Mouse (Mus musculus) layer of hippocampus, postnatal 25 days (tissue): Measurements from ENCODE around the gene Ubfd1. TPM values are rescaled to one million over a fixed set of nuclear protein-coding genes. Genes with fewer than 3 reads are reported as not detected.

Experiments
- DNase-seq, 2 experiments: peaks; one replicate each; pipeline ENCODE4 v3.0.0; 2022; ENCODE audit warnings: mixed read lengths in 2 of 2, low spot score in 1 of 2; ENCODE audit errors: extremely low spot score in 1 of 2
- total RNA-seq, 2 experiments: library from RNA; stranded (reverse); gene quantifications; 2 replicates each; pipeline ENCODE4 v1.2.3; 2021

Ubfd1 gene
- total RNA-seq, 2 experiments from 2014 or later: 50.9 to 61.2 TPM

GRCm38 (mm10) chr7:122081071-122081470 lies 14.1 kb downstream of the Ubfd1 start:
- DNase-seq: no peak

- no peak for DNase-seq
These were observed 20.4 kb downstream of the Ubfd1 start for GRCm38 (mm10) chr7:122087195-122087982.

- no peak for DNase-seq
These were observed 27.8 kb downstream of the Ubfd1 start for GRCm38 (mm10) chr7:122094564-122095330.

DNA sequence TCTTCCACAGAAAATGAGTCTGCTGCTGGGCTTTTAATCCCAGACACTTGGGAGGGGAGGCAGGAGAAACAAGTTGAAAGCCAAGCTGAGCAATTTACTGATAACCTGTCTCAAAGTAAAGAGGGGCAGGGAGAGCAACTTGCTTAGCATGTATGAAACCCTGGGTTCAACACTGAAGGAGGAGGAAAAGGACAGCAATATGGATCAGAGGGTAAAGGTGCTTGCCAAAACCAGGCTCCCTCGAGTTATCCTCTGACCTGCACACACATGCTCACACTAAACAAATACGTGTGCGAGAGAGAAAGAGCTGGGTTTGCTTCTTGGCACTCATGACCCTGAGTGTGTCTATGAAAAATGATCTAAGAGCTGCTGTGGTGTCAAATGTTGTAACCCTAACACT lies 31.0 kb downstream of the Ubfd1 start:
- no peak for DNase-seq

GRCm38 (mm10) chr7:122099222-122099621 lies 32.2 kb downstream of the Ubfd1 start:
- DNase-seq: no peak

- peak in 1 of 2 experiments; percentile 27 for DNase-seq
These were observed 34.2 kb downstream of the Ubfd1 start for GRCm38 (mm10) chr7:122101014-122101746.

- peak; percentile 76 to 81 for DNase-seq
These were observed 34.8 kb downstream of the Ubfd1 start, which contains the start of gene Ndufab1 for GRCm38 (mm10) chr7:122101747-122102244. Gene Ndufab1, minus strand, starts transcription at chr7:122101886.

- DNase-seq: no peak
These were observed 41.2 kb downstream of the Ubfd1 start for GRCm38 (mm10) chr7:122108206-122108605.

GRCm38 (mm10) chr7:122123518-122123917 lies 56.5 kb downstream of the Ubfd1 start:
- no peak for DNase-seq

GRCm38 (mm10) chr7:122125636-122126035 lies 58.7 kb downstream of the Ubfd1 start:
- no peak for DNase-seq

GRCm38 (mm10) chr7:122126946-122127345 lies 60.0 kb downstream of the Ubfd1 start:
- DNase-seq: no peak

Other genes with a start within 250 kb of the Ubfd1 start
- not detected for gene Scnn1b, start 202.1 kb upstream of the Ubfd1 start, total RNA-seq
- 10 to 100 TPM; 37.5 to 41.0 TPM for gene Cog7, start 85.5 kb upstream of the Ubfd1 start, total RNA-seq
- 10 to 100 TPM; 26.2 to 30.5 TPM for gene Gga2, start 46.0 kb upstream of the Ubfd1 start, total RNA-seq
- 1 to 10 TPM; 8.6 to 9.5 TPM for gene Ears2, start 88 bp downstream of the Ubfd1 start, total RNA-seq
- 100 to 1,000 TPM; 287 to 320 TPM for gene Ndufab1, start 34.7 kb downstream of the Ubfd1 start, total RNA-seq
- gene Palb2, start 65.8 kb downstream of the Ubfd1 start, total RNA-seq: 1 to 10 TPM; 1.3 to 1.4 TPM
- gene Dctn5, start 65.9 kb downstream of the Ubfd1 start, total RNA-seq: 100 to 1,000 TPM; 100 to 111 TPM
- gene Plk1, start 92.3 kb downstream of the Ubfd1 start, total RNA-seq: 1 to 10 TPM; 1.9 to 2.1 TPM
- under 1 TPM; 0.30 to 0.45 TPM for gene Ern2, start 119.0 kb downstream of the Ubfd1 start, total RNA-seq
- gene Chp2, start 152.3 kb downstream of the Ubfd1 start, total RNA-seq: 1 to 10 TPM; 2.7 to 2.8 TPM
- gene Prkcb, start 221.6 kb downstream of the Ubfd1 start, total RNA-seq: 100 to 1,000 TPM; 775 to 867 TPM